Mouse (Mus musculus): ENCODE measurements at regions not wholly inside any gene's neighbourhood (a gene's known extent, or its start where the extent isn't known, plus 50 kb on each side); places are given as distances from the start of the nearest gene placed in this dataset.
"Not testable (repeated sequence)": the region's sequence is repeated elsewhere in the genome, so short reads cannot be mapped to it uniquely, and the experiment has no call there.

GRCm38 (mm10) chr17:83064376-83064775 is 150.7 kb upstream of the Pkdcc start:
- not testable (repeated sequence) for TF ChIP-seq CTCF, EP300 (IDR thresholded peaks at IDR 0.05; ENCODE audit: low read depth)

Data from liver, postnatal 0 days (tissue).